Mouse (Mus musculus): ENCODE measurements around the gene Ccdc175. TPM values are rescaled to one million over a fixed set of nuclear protein-coding genes. Genes with fewer than 3 reads are reported as not detected.

Ccdc175 gene
- polyA plus RNA-seq, 1 experiment from 2014 or later: not detected

DNA sequence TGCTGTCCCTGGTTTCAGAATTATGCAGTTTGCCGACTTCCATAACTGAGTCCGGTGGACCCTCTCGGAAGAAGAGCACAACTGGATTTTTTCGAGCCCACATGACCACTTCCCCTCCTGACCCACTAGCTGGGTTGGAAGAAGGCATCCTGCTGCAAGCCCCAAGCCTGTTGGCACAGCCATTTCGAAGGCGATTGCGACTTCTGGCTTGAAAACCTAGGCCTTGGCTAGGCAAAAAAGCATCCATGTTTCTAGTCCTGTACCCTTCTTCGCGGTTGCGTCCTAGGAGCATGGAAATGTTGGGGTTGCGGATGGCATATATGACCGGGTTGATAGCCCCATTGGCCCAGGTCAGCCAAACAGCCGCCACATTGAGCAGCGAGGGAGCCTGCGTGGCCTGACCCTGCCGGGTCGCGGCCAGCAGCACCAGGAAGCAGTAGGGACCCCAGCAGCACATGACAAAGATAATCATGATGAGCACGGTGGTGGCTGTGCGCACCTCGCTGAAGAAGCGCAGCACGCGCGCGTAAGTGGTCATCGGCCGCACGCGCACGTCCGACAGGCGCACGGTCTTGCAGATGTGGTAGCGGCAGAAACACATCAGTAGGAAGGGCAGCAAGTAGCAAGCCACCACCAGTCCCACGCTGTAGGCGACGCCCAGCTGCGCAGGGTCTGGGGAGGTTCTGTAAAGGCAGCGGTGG, 115.1 kb downstream of the Ccdc175 start:
- Histone ChIP-seq H3K4me3 (ENCODE audit: low read depth, low read length) (peak overlapping the region; percentile 62), H3K9ac (peak overlapping the region; percentile 43), H3K9me3 (ENCODE audit: low read depth, low read length) (no peaks in the 10 kb centered on the region), H3K4me1 (ENCODE audit: insufficient read depth) (0 out of 2 replicates have a peak, but pooled peaks cover 5% of the 10 kb centered on the region), H3K4me2 (peak overlapping the region; percentile 99), H3K27ac (ENCODE audit: low read depth) (no peak overlapping the region), H3K36me3 (ENCODE audit: insufficient read depth) (peaks cover 2% of the 10 kb centered on the region; the same call in 1 of the 2 replicates), H3K27me3 (ENCODE audit: insufficient read depth, low read length) (peaks cover 20% of the 10 kb centered on the region)
- no peak for TF ChIP-seq CTCF (IDR thresholded peaks at IDR 0.05; ENCODE audit: low read depth)
- 4% methylated on average over 40 of the region's 40 CpGs for WGBS
- ATAC-seq (ENCODE audit: insufficient read depth) (no peak; the same call in none of the 2 replicates), DNase-seq (peak; percentile 16)

DNA sequence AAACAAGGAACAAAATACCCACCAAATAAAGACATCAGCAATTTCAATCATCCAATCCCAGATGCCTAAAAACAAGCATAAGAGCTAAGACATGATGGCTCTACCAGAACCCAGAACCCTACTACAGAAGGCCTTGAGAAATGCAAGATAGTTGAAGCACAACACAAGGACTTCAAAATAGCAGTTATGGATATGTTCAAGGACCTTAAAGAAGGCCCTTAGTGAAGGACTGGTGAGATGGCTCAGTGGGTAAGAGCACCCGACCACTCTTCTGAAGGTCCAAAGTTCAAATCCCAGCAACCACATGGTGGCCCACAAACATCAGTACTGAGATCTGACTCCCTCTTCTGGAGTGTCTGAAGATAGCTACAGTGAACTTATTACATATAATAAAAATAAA, 127.0 kb downstream of the Ccdc175 start:
- H3K9me3 ChIP-seq (ENCODE audit: low read depth, low read length): no peaks in the 10 kb centered on the region
- no peaks in the 10 kb centered on the region for H3K27me3 ChIP-seq (ENCODE audit: insufficient read depth, low read length)
- no peak overlapping the region for H3K9ac ChIP-seq
- ATAC-seq (ENCODE audit: insufficient read depth): no peak
- no peak overlapping the region for H3K4me3 ChIP-seq (ENCODE audit: low read depth, low read length)
- 77% methylated on average over 1 of the region's 1 CpGs for WGBS
- no peak overlapping the region for H3K4me2 ChIP-seq
- H3K36me3 ChIP-seq (ENCODE audit: insufficient read depth): no peaks in the 10 kb centered on the region
- H3K27ac ChIP-seq (ENCODE audit: low read depth): no peak overlapping the region
- TF ChIP-seq CTCF (IDR thresholded peaks at IDR 0.05; ENCODE audit: low read depth): no peak
- DNase-seq: no peak
- H3K4me1 ChIP-seq (ENCODE audit: insufficient read depth): no peaks in the 10 kb centered on the region

DNA sequence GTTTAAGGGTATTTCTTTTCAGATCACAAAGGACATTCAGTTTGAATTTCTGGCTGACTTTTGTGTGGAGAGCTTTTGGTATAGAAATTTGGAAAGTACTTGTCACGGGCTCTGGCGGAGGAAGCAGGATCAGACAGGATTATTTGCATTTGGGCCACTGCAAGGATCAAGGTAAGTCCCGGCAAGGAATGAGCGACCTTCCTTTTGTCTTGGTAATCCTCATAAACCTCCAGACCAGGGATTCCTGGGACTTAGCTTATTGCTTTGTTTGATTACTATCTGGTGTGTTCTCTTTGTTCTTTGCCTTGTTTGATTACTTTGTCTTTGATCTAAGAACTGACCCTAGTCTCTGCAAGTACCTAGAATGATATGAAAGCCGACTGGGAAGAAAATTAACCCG, 131.0 kb downstream of the Ccdc175 start:
- DNase-seq: no peak
- TF ChIP-seq CTCF (IDR thresholded peaks at IDR 0.05; ENCODE audit: low read depth): no peak
- Histone ChIP-seq H3K27ac (ENCODE audit: low read depth) (no peak overlapping the region), H3K4me2 (no peak overlapping the region), H3K27me3 (ENCODE audit: insufficient read depth, low read length) (no peaks in the 10 kb centered on the region), H3K9ac (no peak overlapping the region), H3K36me3 (ENCODE audit: insufficient read depth) (no peaks in the 10 kb centered on the region), H3K4me3 (ENCODE audit: low read depth, low read length) (no peak overlapping the region), H3K4me1 (ENCODE audit: insufficient read depth) (no peaks in the 10 kb centered on the region), H3K9me3 (ENCODE audit: low read depth, low read length) (peaks cover 5% of the 10 kb centered on the region; the same call in 1 of the 2 replicates)
- ATAC-seq (ENCODE audit: insufficient read depth): no peak
- 42% methylated on average over 6 of the region's 6 CpGs for WGBS

DNA sequence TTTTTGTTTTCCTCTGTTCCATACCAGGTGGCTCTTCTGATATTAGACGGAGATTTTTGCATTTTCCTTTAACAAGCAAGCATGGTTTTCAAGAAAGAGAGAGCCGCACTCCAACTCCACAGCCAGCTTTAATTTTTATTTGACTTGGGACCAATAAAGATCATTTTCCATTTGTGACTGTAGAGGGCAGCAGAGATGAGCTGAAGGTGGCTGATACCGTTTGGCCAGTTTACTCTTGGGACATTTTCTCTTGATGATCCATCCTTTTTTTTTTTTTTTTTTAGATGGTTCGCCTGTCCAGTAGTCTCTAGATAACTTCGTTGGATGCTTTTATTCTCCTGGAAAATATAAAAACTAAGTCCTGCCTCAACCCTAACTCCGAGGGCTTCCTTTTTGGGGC, 131.5 kb downstream of the Ccdc175 start:
- WGBS: 30% methylated on average over 6 of the region's 6 CpGs
- no peaks in the 10 kb centered on the region for H3K27me3 ChIP-seq (ENCODE audit: insufficient read depth, low read length)
- H3K4me1 ChIP-seq (ENCODE audit: insufficient read depth): no peaks in the 10 kb centered on the region
- H3K4me3 ChIP-seq (ENCODE audit: low read depth, low read length): no peak overlapping the region
- no peak for ATAC-seq (ENCODE audit: insufficient read depth)
- no peak overlapping the region for H3K4me2 ChIP-seq
- peak; percentile 78 for DNase-seq
- no peak overlapping the region for H3K9ac ChIP-seq
- peak; percentile 61 for TF ChIP-seq CTCF (IDR thresholded peaks at IDR 0.05; ENCODE audit: low read depth)
- H3K36me3 ChIP-seq (ENCODE audit: insufficient read depth): no peaks in the 10 kb centered on the region
- no peak overlapping the region for H3K27ac ChIP-seq (ENCODE audit: low read depth)
- peaks cover 5% of the 10 kb centered on the region; the same call in 1 of the 2 replicates for H3K9me3 ChIP-seq (ENCODE audit: low read depth, low read length)

DNA sequence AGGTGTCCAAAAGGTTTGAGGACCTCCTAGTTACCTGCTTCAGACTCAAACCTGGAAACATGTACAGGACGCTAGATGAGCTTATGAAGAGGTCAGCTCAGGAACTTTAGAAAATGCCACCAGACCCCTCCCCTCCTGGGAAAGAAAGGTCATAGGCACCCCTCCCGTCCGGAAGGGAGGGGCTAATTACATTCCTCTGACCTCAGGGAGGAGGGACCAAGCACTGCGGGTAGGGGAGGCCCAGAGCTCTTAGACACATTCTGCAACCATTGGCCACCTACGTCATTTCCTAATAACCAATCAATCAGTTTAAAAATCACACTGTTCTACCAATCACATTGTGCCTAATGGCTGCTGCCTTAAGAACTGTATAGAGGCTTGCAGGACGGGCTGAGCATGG, 132.3 kb downstream of the Ccdc175 start:
- peaks cover 5% of the 10 kb centered on the region; the same call in 1 of the 2 replicates for H3K9me3 ChIP-seq (ENCODE audit: low read depth, low read length)
- WGBS: 68% methylated on average over 6 of the region's 6 CpGs
- DNase-seq: no peak
- TF ChIP-seq CTCF (IDR thresholded peaks at IDR 0.05; ENCODE audit: low read depth): no peak
- H3K27ac ChIP-seq (ENCODE audit: low read depth): no peak overlapping the region
- H3K36me3 ChIP-seq (ENCODE audit: insufficient read depth): no peaks in the 10 kb centered on the region
- no peaks in the 10 kb centered on the region for H3K4me1 ChIP-seq (ENCODE audit: insufficient read depth)
- H3K4me3 ChIP-seq (ENCODE audit: low read depth, low read length): no peak overlapping the region
- no peak for ATAC-seq (ENCODE audit: insufficient read depth)
- H3K27me3 ChIP-seq (ENCODE audit: insufficient read depth, low read length): no peaks in the 10 kb centered on the region
- H3K9ac ChIP-seq: no peak overlapping the region
- H3K4me2 ChIP-seq: no peak overlapping the region

Small RNA genes lying within 50 kb of the gene (microRNA-seq; reads per million reads assigned to microRNA genes)
- not detected for gene Gm24466 (ENCODE audit: borderline number of aligned reads)

Other genes with a start within 250 kb of the Ccdc175 start
- gene Gpr135, start 113.9 kb downstream of the Ccdc175 start, polyA plus RNA-seq (2014; fragmentation: Nextera tagmentation; extraction: Ambion mirVana): 0.68 and 0.88 TPM in 2 replicates
- 25.0 and 25.2 TPM in 2 replicates for gene L3hypdh, start 99.6 kb downstream of the Ccdc175 start, polyA plus RNA-seq (2014; fragmentation: Nextera tagmentation; extraction: Ambion mirVana)
- gene Jkamp, start 99.4 kb downstream of the Ccdc175 start, polyA plus RNA-seq (2014; fragmentation: Nextera tagmentation; extraction: Ambion mirVana): 54.9 and 56.8 TPM in 2 replicates
- gene Rtn1, start 224.0 kb upstream of the Ccdc175 start, polyA plus RNA-seq (2014; fragmentation: Nextera tagmentation; extraction: Ambion mirVana): 9.4 and 9.8 TPM in 2 replicates